Mouse (Mus musculus): Measurements from ENCODE around the gene Sptssa.

GRCm38 (mm10) chr12:54632141-54632540 lies 24.2 kb downstream of the Sptssa start:
- TF ChIP-seq EP300 (optimal IDR thresholded peaks at IDR 0.05) (no peak), CTCF (IDR thresholded peaks at IDR 0.05; ENCODE audit: low read depth) (no peak)

All from stomach, postnatal 0 days (tissue).